22 mouse cellular contexts compared by ENCODE assay signal in genomic region chr10:87869691-87870090, GRCm38 (mm10). TPM values are rescaled to one million over a fixed set of nuclear protein-coding genes. Genes with fewer than 3 reads are reported as not detected.
DNase-seq lines count a peak whose midpoint lies in the region; ATAC-seq and TF ChIP-seq lines count a peak whose summit lies in the region.
"Had no signal": no experiment of that assay in that cellular context is flagged by ENCODE, and none has a peak within 500 bp of the region (broad histone marks: within the 10 kb centered on the region; RNA-seq: fewer than 3 reads in every experiment).

No protein-coding gene starts in this region.

- ATAC-seq in embryonic facial prominence, embryonic 12.5 days (ENCODE audit: insufficient number of reproducible peaks, insufficient read depth, low FRiP score, low TSS enrichment) = no peak
- ATAC-seq in limb, embryonic 12.5 days (ENCODE audit: insufficient number of reproducible peaks, insufficient read depth, low FRiP score, low TSS enrichment, low read depth) = peak; percentile 48; the same call in 1 of the 2 replicates
- no peak for ATAC-seq in midbrain, postnatal 0 days (ENCODE audit: low FRiP score)
- ATAC-seq: forebrain, embryonic 14.5 days; hindbrain, embryonic 16.5 days; inflammation-experienced regulatory T-cells, adult 6 months had no signal

- no peak overlapping the region for H3K4me2 ChIP-seq in embryonic facial prominence, embryonic 12.5 days (replicated peaks)
- H3K4me2 ChIP-seq in limb, embryonic 12.5 days = 0 out of 2 replicates have a peak overlapping the region, but pooled peaks have one; percentile 26
- no peak overlapping the region for H3K4me2 ChIP-seq in midbrain, postnatal 0 days (ENCODE audit: low read depth, low read length, poor library complexity, severe bottlenecking)
- H3K4me2 ChIP-seq: embryonic facial prominence, embryonic 15.5 days; hindbrain, embryonic 12.5 days had no signal

- peak; percentile 52 for DNase-seq in embryo, embryonic 11 days
- no peak for DNase-seq in midbrain, postnatal 0 days (ENCODE audit: low spot score)
- DNase-seq in layer of hippocampus, postnatal 36 days = no peak
- no peak for DNase-seq in adrenal gland, postnatal 10 days
- DNase-seq: adrenal gland, adult 8-10 months; cerebellum, adult 11 months; cerebellum, adult 9-10 months; cerebellum, postnatal 25 days; gastrocnemius, postnatal 10 days; heart, adult 18-20 months; heart, postnatal 10 days; heart, postnatal 4 days had no signal

- no peak for TF ChIP-seq CTCF in midbrain, postnatal 0 days (IDR thresholded peaks at IDR 0.05)

- 0 out of 2 replicates have a peak overlapping the region, but pooled peaks have one; percentile 30 for H3K27ac ChIP-seq in embryonic facial prominence, embryonic 12.5 days
- no peak overlapping the region for H3K27ac ChIP-seq in limb, embryonic 12.5 days
- no peak overlapping the region for H3K27ac ChIP-seq in midbrain, postnatal 0 days (ENCODE audit: low read depth, low read length)
- H3K27ac ChIP-seq: embryonic facial prominence, embryonic 15.5 days; forebrain, embryonic 10.5 days; heart, embryonic 10.5 days; hindbrain, embryonic 12.5 days had no signal

- no peaks in the 10 kb centered on the region for H3K9me3 ChIP-seq in embryonic facial prominence, embryonic 12.5 days
- no peaks in the 10 kb centered on the region for H3K9me3 ChIP-seq in limb, embryonic 12.5 days
- no peaks in the 10 kb centered on the region for H3K9me3 ChIP-seq in midbrain, postnatal 0 days (ENCODE audit: low read length)
- H3K9me3 ChIP-seq: embryonic facial prominence, embryonic 15.5 days; forebrain, embryonic 10.5 days; heart, embryonic 10.5 days; hindbrain, embryonic 12.5 days had no signal

- WGBS in embryonic facial prominence, embryonic 12.5 days = 42% methylated on average over 1 of the region's 1 CpGs
- 30% methylated on average over 1 of the region's 1 CpGs for WGBS in limb, embryonic 12.5 days
- 80% methylated on average over 1 of the region's 1 CpGs for WGBS in midbrain, postnatal 0 days

- no peak overlapping the region for H3K9ac ChIP-seq in embryonic facial prominence, embryonic 12.5 days
- H3K9ac ChIP-seq in limb, embryonic 12.5 days (replicated peaks) = no peak overlapping the region
- no peak overlapping the region for H3K9ac ChIP-seq in midbrain, postnatal 0 days (replicated peaks; ENCODE audit: low read length, poor library complexity, severe bottlenecking)
- H3K9ac ChIP-seq: embryonic facial prominence, embryonic 15.5 days; hindbrain, embryonic 12.5 days had no signal

- no peak overlapping the region for H3K4me3 ChIP-seq in embryonic facial prominence, embryonic 12.5 days
- no peak overlapping the region for H3K4me3 ChIP-seq in limb, embryonic 12.5 days (replicated peaks)
- no peak overlapping the region for H3K4me3 ChIP-seq in midbrain, postnatal 0 days (ENCODE audit: low read depth, low read length)
- H3K4me3 ChIP-seq: embryonic facial prominence, embryonic 15.5 days; erythroblast, embryonic 14.5 days; forebrain, embryonic 10.5 days; heart, embryonic 10.5 days; hindbrain, embryonic 12.5 days had no signal

- peaks cover 34% of the 10 kb centered on the region for H3K4me1 ChIP-seq in embryonic facial prominence, embryonic 12.5 days
- peaks cover 61% of the 10 kb centered on the region for H3K4me1 ChIP-seq in limb, embryonic 12.5 days (replicated peaks)
- no peaks in the 10 kb centered on the region for H3K4me1 ChIP-seq in midbrain, postnatal 0 days (ENCODE audit: insufficient read depth, low read length)

- H3K36me3 ChIP-seq in embryonic facial prominence, embryonic 12.5 days = peaks cover 3% of the 10 kb centered on the region; the same call in 1 of the 2 replicates
- H3K36me3 ChIP-seq in limb, embryonic 12.5 days = no peaks in the 10 kb centered on the region
- no peaks in the 10 kb centered on the region for H3K36me3 ChIP-seq in midbrain, postnatal 0 days (ENCODE audit: insufficient read depth, low read length)
- H3K36me3 ChIP-seq: embryonic facial prominence, embryonic 15.5 days; forebrain, embryonic 10.5 days; hindbrain, embryonic 12.5 days had no signal

- no peaks in the 10 kb centered on the region for H3K27me3 ChIP-seq in embryonic facial prominence, embryonic 12.5 days
- H3K27me3 ChIP-seq in limb, embryonic 12.5 days = peaks cover 51% of the 10 kb centered on the region
- no peaks in the 10 kb centered on the region for H3K27me3 ChIP-seq in midbrain, postnatal 0 days (ENCODE audit: insufficient read depth, low read length)
- H3K27me3 ChIP-seq: embryonic facial prominence, embryonic 15.5 days; hindbrain, embryonic 12.5 days had no signal

RNA-seq across cellular contexts. Expression of gene Igf1, which starts 11.6 kb away (rescaled TPM):
- 68.0 and 85.1 TPM in 2 replicates for polyA plus RNA-seq in embryonic facial prominence, embryonic 12.5 days (2016; fragmentation: Nextera tagmentation; extraction: Ambion mirVana)
- 23.8 and 28.7 TPM in 2 replicates for polyA plus RNA-seq in limb, embryonic 12.5 days (2016; fragmentation: Nextera tagmentation; extraction: Ambion mirVana)
- total RNA-seq in midbrain, postnatal 0 days (2014; rRNA removed) = 11.5 and 15.0 TPM in 2 replicates
- 13.1 and 13.3 TPM in 2 replicates for polyA plus RNA-seq in midbrain, postnatal 0 days (2015; fragmentation: Nextera tagmentation; extraction: Ambion mirVana)
- total RNA-seq in layer of hippocampus, postnatal 36 days (2021) = 1 to 10 TPM; 8.0 TPM
- total RNA-seq in adrenal gland, postnatal 10 days (2021) = 100 to 1,000 TPM in 1 of 2 experiments, 10 to 100 TPM in 1; 66.7 to 104 TPM
